Mouse (Mus musculus) limb, embryonic 11.5 days (tissue): ENCODE results near the gene Arl3. TPM values are rescaled to one million over a fixed set of nuclear protein-coding genes. Genes with fewer than 3 reads are reported as not detected.
A peak's percentile ranks its signal among the peaks of the same experiment; 100 is the strongest.

Experiments used
- ATAC-seq: fragments of 200-750 bp; cut with Nextera tagmentation; 2 replicates; pipeline ENCODE4 v1.8.0; 2017; ENCODE audit warnings: low read depth; ENCODE audit not compliant: insufficient number of reproducible peaks, low FRiP score, low TSS enrichment
- DNase-seq: peaks from one replicate; pipeline ENCODE4 v3.0.0-alpha.2; 2015; ENCODE audit warnings: low spot score
- H3K27ac ChIP-seq: fragments of 300-500 bp; sonication (generic); replicated peaks from 2 replicates; pipeline ENCODE4 v1.5.1; 2014; ENCODE audit warnings: low read depth, mild to moderate bottlenecking, low read length
- H3K27me3 ChIP-seq: fragments of 300-500 bp; sonication (generic); 2 replicates; pipeline ENCODE4 v1.6.1; 2014; ENCODE audit warnings: mild to moderate bottlenecking, low read length, mixed read lengths; ENCODE audit not compliant: control insufficient read depth, insufficient read depth
- H3K36me3 ChIP-seq: fragments of 300-500 bp; sonication (generic); 2 replicates; pipeline ENCODE4 v1.6.1; 2014; ENCODE audit warnings: mild to moderate bottlenecking, low read length, moderate library complexity, mixed read lengths; ENCODE audit not compliant: control insufficient read depth, insufficient read depth
- H3K4me1 ChIP-seq: fragments of 300-500 bp; sonication (generic); 2 replicates; pipeline ENCODE4 v1.6.1; 2014; ENCODE audit warnings: low read length, mixed read lengths; ENCODE audit not compliant: control insufficient read depth, insufficient read depth
- H3K4me2 ChIP-seq: fragments of 300-500 bp; sonication (generic); 2 replicates; pipeline ENCODE4 v1.6.1; 2014; ENCODE audit warnings: low read depth, mild to moderate bottlenecking, moderate library complexity; ENCODE audit not compliant: severe bottlenecking
- H3K4me3 ChIP-seq: fragments of 300-500 bp; sonication (generic); 2 replicates; pipeline ENCODE4 v1.5.1; 2014; ENCODE audit warnings: low read depth, low read length
- H3K9ac ChIP-seq: fragments of 300-500 bp; sonication (generic); 2 replicates; pipeline ENCODE4 v1.6.1; 2014; ENCODE audit warnings: mild to moderate bottlenecking, low read length
- H3K9me3 ChIP-seq: fragments of 300-500 bp; sonication (generic); 2 replicates; pipeline ENCODE4 v1.6.1; 2016; ENCODE audit warnings: low read length; ENCODE audit not compliant: control insufficient read depth
- whole genome bisulfite sequencing: fragments of 180-500 bp; shearing (Covaris S2); extraction: QIAGEN DNeasy Blood & Tissue Kit; methylation state at CpG from one replicate; pipeline ENCODE4 v1.1.7; 2014; 5-methylcytosine and 5-hydroxymethylcytosine counted together
- polyA plus RNA-seq: library from polyadenylated mRNA; unstranded; fragments of >200 nt; fragmentation: Nextera tagmentation; extraction: Ambion mirVana; gene quantifications from 2 replicates; pipeline ENCODE4 v1.2.1, GENCODE M21; 2014

Arl3 gene
- 128 and 133 TPM in 2 replicates for polyA plus RNA-seq

GRCm38 (mm10) chr19:46572951-46573937 lies at the start of gene Arl3, which contains the start of gene Sfxn2:
Arl3 (minus strand) TSS chr19:46573198.
Sfxn2 (plus strand) TSS chr19:46573365.
- Histone ChIP-seq H3K9me3 (no peaks in the 10 kb centered on the region), H3K4me3 (peak within 1 kb of the TSS; percentile 67), H3K27me3 (no peaks in the 10 kb centered on the region), H3K4me1 (0 out of 2 replicates have a peak, but pooled peaks cover 3% of the 10 kb centered on the region), H3K9ac (peak within 1 kb of the TSS; percentile 61), H3K27ac (peak within 1 kb of the TSS; percentile 16; the same call in 1 of the 2 replicates), H3K4me2 (peak within 1 kb of the TSS; percentile 68), H3K36me3 (no peaks in the 10 kb centered on the region)
- under 1% methylated on average over 65 of the region's 67 CpGs for WGBS
- DNase-seq (peak; percentile 96), ATAC-seq (peak; percentile 95)

GRCm38 (mm10) chr19:46622659-46623193 lies 49.7 kb upstream of the Arl3 start:
- no peaks in the 10 kb centered on the region for H3K9me3 ChIP-seq
- H3K4me2 ChIP-seq, result peak overlapping the region; percentile 54
- H3K36me3 ChIP-seq, result peaks cover 6% of the 10 kb centered on the region; the same call in 1 of the 2 replicates
- no peak overlapping the region for H3K9ac ChIP-seq
- H3K4me3 ChIP-seq, result peak overlapping the region; percentile 25
- no peak for DNase-seq
- H3K4me1 ChIP-seq, result peaks cover 37% of the 10 kb centered on the region
- peak overlapping the region; percentile 73 for H3K27ac ChIP-seq
- WGBS, result 40% methylated on average over 12 of the region's 12 CpGs
- H3K27me3 ChIP-seq, result no peaks in the 10 kb centered on the region
- no peak; the same call in 1 of the 2 replicates for ATAC-seq

- H3K4me3 ChIP-seq, result no peak overlapping the region
- H3K27ac ChIP-seq, result no peak overlapping the region; the same call in 1 of the 2 replicates
- H3K4me1 ChIP-seq, result peaks cover 37% of the 10 kb centered on the region
- H3K9ac ChIP-seq, result no peak overlapping the region
- H3K9me3 ChIP-seq, result no peaks in the 10 kb centered on the region
- 75% methylated on average over 19 of the region's 19 CpGs for WGBS
- DNase-seq, result no peak
- no peak overlapping the region for H3K4me2 ChIP-seq
- peaks cover 6% of the 10 kb centered on the region; the same call in 1 of the 2 replicates for H3K36me3 ChIP-seq
- ATAC-seq, result no peak
- H3K27me3 ChIP-seq, result no peaks in the 10 kb centered on the region
These were observed 48.5 kb upstream of the Arl3 start for GRCm38 (mm10) chr19:46621236-46622183.

- Histone ChIP-seq H3K4me1 (peaks cover 35% of the 10 kb centered on the region), H3K9me3 (no peaks in the 10 kb centered on the region), H3K27ac (no peak overlapping the region), H3K36me3 (0 out of 2 replicates have a peak, but pooled peaks cover 3% of the 10 kb centered on the region), H3K4me2 (no peak overlapping the region), H3K27me3 (no peaks in the 10 kb centered on the region), H3K9ac (no peak overlapping the region), H3K4me3 (no peak overlapping the region)
- 84% methylated on average over 14 of the region's 14 CpGs for WGBS
- ATAC-seq (no peak), DNase-seq (no peak)
These were observed 47.2 kb upstream of the Arl3 start for GRCm38 (mm10) chr19:46620016-46620808.

GRCm38 (mm10) chr19:46619518-46619917 lies 46.5 kb upstream of the Arl3 start:
- H3K27me3 ChIP-seq, result no peaks in the 10 kb centered on the region
- peaks cover 33% of the 10 kb centered on the region for H3K4me1 ChIP-seq
- no peaks in the 10 kb centered on the region for H3K36me3 ChIP-seq
- no peak overlapping the region for H3K27ac ChIP-seq
- no peak overlapping the region for H3K4me3 ChIP-seq
- no peak overlapping the region for H3K9ac ChIP-seq
- no peaks in the 10 kb centered on the region for H3K9me3 ChIP-seq
- no peak overlapping the region for H3K4me2 ChIP-seq
- DNase-seq (no peak), ATAC-seq (no peak)
- WGBS, result 94% methylated on average over 6 of the region's 6 CpGs

- H3K27me3 ChIP-seq, result no peaks in the 10 kb centered on the region
- no peak for DNase-seq
- H3K27ac ChIP-seq, result no peak overlapping the region
- no peak overlapping the region for H3K4me2 ChIP-seq
- H3K36me3 ChIP-seq, result no peaks in the 10 kb centered on the region
- no peaks in the 10 kb centered on the region for H3K9me3 ChIP-seq
- peaks cover 28% of the 10 kb centered on the region for H3K4me1 ChIP-seq
- H3K4me3 ChIP-seq, result no peak overlapping the region
- 90% methylated on average over 19 of the region's 19 CpGs for WGBS
- no peak for ATAC-seq
- no peak overlapping the region for H3K9ac ChIP-seq
These were observed 46.0 kb upstream of the Arl3 start for GRCm38 (mm10) chr19:46619001-46619400.

GRCm38 (mm10) chr19:46618322-46618721 lies 45.3 kb upstream of the Arl3 start:
- Histone ChIP-seq H3K9me3 (no peaks in the 10 kb centered on the region), H3K4me3 (no peak overlapping the region), H3K4me1 (peaks cover 21% of the 10 kb centered on the region), H3K4me2 (no peak overlapping the region), H3K27me3 (no peaks in the 10 kb centered on the region), H3K36me3 (no peaks in the 10 kb centered on the region), H3K27ac (no peak overlapping the region), H3K9ac (no peak overlapping the region)
- DNase-seq (no peak), ATAC-seq (no peak)
- WGBS, result 84% methylated on average over 9 of the region's 9 CpGs
